Mouse (Mus musculus) ES-E14 (cell line): ENCODE results near the gene Tmem156.
A peak's percentile ranks its signal among the peaks of the same experiment; 100 is the strongest.

Experiments
- CHD2 ChIP-seq: IDR thresholded peaks from 2 replicates; pipeline ENCODE4 v1.6.1; 2014; ENCODE audit warnings: mild to moderate bottlenecking, low read depth, low read length, inconsistent platforms
- HCFC1 ChIP-seq: IDR thresholded peaks from 2 replicates; pipeline ENCODE4 v1.6.1; 2012; ENCODE audit warnings: low read length, inconsistent platforms, borderline replicate concordance; ENCODE audit not compliant: insufficient read depth
- MAFK ChIP-seq: IDR thresholded peaks from 2 replicates; pipeline ENCODE4 v1.6.1; 2014; ENCODE audit warnings: mild to moderate bottlenecking, low read depth, low read length, inconsistent platforms; ENCODE audit not compliant: insufficient read depth
- ZC3H11A ChIP-seq: IDR thresholded peaks from 2 replicates; pipeline ENCODE4 v1.6.1; 2012; ENCODE audit warnings: low read depth, mild to moderate bottlenecking, inconsistent platforms, low read length, borderline replicate concordance
- ZNF384 ChIP-seq: IDR thresholded peaks from 2 replicates; pipeline ENCODE4 v1.6.1; 2012; ENCODE audit warnings: low read depth, low read length, inconsistent platforms

- TF ChIP-seq CHD2 (no peak), ZC3H11A (no peak), HCFC1 (no peak), ZNF384 (peak; percentile 54; the same call in 1 of the 2 replicates), MAFK (no peak)
These were observed 4.2 kb upstream of the Tmem156 start for GRCm38 (mm10) chr5:65096082-65096481.
